ENCODE assay signal across 13 mouse cellular contexts in the genomic region with DNA sequence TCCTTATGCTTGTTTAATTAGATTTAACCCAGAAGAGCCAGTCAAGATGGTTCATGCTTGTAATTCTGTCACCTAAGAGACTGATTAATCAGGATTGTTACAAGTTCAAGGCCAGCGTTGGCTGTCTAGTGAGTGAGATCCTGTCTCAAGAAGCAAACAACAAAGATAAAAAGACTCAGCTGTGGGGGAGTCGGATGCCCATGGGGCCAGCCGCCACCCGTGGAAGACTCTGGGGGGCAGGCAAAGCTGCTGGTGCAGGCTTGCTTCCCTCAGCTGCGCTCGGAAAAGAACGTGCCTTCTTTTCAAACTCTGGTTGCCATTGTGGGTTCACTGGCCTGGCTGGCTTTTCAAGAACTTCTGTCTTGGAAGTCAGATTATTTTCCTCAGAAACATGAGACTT.
"Had no signal": no experiment of that assay in that cellular context is flagged by ENCODE, and none has a peak within 500 bp of the region (broad histone marks: within the 10 kb centered on the region; RNA-seq: fewer than 3 reads in every experiment).

No protein-coding gene starts in this region.

- DNase-seq: layer of hippocampus, postnatal 36 days; left cerebral cortex, postnatal 4 days; liver; liver, embryonic 13.5 days; liver, postnatal 0 days; lung, adult 18-20 months; lung, adult 2 months; lung, embryonic 14.5 days; lung, postnatal 10 days; lung, postnatal 14 days; lung, postnatal 36 days; lung, postnatal 4 days; midbrain, embryonic 14.5 days had no signal
